Mouse (Mus musculus) layer of hippocampus, adult 9-11 months (tissue): ENCODE measurements around the gene Dapk3.
A peak's percentile ranks its signal among the peaks of the same experiment; 100 is the strongest.
"Not testable (repeated sequence)": the region's sequence is repeated elsewhere in the genome, so short reads cannot be mapped to it uniquely, and the experiment has no call there.

ENCODE experiments used
- DNase-seq: peaks from one replicate; pipeline ENCODE4 v3.0.0; 2022

Gene Dapk3

DNA sequence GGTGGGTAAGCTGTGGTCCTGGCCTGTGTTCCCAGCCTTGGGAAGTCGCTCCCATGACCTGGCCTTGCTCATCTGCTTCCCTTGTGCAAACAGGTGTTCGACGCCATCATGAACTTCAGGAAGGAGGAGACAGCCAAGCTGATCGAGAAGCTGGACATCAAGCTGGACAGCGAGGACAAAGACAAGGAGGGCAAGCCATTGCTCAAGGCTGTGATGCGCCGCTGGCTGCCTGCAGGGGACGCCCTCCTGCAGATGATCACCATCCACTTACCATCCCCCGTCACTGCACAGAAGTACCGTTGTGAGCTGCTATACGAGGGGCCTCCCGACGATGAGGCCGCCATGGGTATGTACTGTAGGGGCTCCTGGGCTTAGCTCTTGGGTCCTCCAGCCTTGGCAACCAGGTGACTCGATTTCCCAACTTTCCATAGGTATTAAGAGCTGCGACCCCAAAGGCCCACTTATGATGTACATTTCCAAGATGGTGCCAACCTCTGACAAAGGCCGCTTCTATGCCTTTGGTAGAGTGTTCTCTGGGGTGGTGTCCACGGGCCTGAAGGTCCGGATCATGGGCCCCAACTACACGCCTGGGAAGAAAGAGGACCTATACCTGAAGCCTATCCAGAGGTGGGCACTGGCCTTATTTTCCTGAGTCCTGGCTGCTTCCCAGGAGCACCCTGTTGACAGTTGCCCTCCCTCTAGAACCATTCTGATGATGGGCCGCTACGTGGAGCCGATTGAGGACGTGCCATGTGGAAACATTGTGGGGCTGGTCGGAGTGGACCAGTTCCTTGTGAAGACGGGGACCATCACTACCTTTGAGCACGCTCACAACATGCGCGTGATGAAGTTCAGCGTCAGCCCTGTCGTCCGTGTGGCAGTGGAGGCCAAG is 3.1 kb upstream of the Dapk3 start:
- no peak for DNase-seq

DNA sequence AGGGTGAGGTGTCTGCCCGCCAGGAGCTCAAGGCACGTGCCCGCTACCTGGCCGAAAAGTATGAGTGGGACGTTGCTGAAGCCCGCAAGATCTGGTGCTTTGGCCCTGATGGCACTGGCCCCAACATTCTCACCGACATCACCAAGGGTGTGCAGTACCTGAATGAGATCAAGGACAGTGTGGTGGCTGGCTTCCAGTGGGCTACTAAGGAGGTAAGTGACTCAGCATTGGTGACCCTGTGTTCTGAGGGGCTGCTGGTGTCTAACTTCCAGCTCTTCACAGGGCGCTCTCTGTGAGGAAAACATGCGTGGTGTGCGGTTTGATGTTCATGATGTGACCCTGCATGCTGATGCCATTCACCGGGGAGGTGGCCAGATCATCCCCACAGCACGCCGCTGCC is 1.9 kb upstream of the Dapk3 start:
- no peak for DNase-seq

DNA sequence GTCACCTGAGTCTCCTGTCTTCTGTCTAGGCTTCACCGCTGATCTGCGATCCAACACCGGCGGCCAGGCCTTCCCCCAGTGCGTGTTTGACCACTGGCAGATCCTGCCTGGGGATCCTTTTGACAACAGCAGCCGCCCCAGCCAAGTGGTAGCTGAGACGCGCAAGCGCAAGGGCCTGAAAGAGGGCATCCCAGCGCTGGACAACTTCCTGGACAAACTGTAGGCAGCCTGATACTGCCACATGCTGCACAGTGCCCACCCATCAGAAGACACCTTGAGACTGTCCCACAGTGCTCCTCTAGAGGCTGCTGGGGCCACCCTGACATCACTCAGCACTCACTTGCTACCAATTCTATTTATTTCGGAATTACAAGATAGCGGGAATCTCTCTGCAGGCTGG is 945 bp upstream of the Dapk3 start:
- not testable (repeated sequence) for DNase-seq

DNA sequence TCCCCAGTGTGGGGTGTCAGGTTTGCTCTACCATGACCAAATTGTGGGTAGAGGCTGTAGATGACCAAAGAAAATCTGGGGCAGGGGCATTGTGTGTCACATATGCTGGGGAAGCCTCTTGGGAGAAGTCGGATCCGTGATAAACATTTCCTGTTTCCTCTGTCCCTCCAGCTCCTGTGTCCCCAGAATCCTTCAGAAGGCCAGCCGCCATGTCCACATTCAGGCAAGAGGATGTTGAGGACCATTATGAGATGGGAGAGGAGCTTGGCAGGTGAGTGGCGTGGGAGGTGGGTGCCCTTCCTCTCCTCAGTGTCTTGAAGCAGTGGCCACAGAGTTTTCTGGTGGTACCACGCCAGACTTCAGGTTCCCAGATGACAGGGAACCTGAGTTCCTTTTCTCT is 1.0 kb downstream of the Dapk3 start, which contains the start of gene 4930442H23Rik:
Gene 4930442H23Rik (minus strand): TSS at position 45 of the 400 bp plus-strand sequence.
- DNase-seq: no peak

DNA sequence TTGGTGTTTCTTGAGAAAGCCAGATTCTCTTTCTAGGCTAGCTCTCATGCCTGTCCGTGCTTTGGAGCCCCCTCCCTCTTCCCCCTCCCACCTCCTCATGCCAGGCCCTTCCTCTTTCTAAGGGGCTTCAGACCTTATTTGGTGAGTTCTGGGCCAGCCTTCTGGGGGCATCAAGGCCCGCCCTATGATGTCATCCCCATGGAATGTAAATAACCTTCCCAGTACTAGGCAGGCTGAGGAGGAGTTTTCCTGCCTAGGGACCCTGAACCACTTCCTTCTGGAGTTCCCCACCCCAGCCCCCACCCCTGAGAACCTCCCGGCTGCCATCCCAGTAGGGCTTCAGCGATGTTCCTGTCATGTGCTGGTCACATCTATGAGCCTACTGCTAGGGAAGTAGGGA is 2.0 kb downstream of the Dapk3 start:
- no peak for DNase-seq

DNA sequence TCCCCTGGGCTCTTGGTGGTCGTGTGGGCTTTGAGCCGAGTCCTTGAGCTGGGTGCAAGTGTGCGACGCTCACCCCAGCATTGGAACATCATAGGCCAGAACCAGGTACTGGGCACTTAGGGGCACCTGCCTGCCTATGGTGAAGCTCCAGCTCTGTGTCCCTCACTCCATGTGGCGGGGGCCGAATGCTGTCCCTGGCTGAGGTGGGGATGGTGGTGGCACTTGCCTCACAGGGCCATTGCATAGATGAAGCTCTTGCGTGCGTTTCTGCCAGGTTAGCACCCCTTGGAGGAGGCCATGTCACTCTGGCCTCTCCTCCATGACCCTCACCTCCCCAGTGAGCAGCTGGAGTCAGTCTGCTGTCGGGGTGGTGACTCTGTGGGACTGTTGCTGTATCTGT is 4.4 kb downstream of the Dapk3 start:
- DNase-seq: no peak

DNA sequence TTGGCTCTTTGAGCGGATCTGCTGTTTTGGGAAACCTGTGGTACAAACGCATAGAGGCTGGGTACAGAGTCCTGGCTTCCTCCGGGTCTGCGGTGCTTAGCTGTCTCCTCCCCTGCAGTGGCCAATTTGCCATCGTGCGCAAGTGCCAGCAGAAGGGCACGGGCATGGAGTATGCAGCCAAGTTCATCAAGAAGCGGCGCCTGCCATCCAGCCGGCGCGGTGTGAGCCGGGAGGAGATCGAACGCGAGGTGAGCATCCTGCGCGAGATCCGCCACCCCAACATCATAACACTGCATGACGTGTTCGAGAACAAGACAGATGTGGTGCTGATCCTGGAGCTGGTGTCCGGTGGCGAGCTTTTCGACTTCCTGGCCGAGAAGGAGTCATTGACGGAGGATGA is 7.0 kb downstream of the Dapk3 start:
- no peak for DNase-seq

DNA sequence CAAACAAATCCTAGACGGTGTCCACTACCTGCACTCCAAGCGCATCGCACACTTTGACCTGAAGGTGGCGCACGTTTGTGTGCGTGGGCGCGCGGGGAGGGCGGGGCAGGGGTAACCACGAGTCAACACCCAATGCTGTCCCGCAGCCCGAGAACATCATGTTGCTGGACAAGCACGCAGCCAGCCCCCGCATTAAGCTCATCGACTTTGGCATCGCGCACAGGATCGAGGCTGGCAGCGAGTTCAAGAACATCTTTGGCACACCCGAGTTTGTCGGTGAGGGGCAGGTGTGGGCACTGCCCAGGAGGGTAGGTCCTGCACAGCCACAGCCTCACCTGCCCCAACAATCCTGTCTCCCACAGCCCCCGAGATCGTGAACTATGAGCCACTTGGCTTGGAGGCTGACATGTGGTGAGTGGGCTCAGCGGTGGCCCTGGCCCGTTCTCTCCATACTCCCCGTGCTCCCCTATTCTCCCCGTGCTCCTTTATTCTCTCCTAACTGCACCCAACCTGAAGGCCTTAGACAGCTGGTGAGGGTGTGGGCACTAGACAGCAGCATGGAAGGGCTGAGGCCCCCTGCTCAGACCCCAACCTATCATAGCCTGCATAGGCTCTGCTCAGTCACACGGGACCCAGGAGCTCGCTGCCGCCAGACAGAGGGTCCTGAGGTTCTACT is 7.6 kb downstream of the Dapk3 start:
- DNase-seq: no peak

DNA sequence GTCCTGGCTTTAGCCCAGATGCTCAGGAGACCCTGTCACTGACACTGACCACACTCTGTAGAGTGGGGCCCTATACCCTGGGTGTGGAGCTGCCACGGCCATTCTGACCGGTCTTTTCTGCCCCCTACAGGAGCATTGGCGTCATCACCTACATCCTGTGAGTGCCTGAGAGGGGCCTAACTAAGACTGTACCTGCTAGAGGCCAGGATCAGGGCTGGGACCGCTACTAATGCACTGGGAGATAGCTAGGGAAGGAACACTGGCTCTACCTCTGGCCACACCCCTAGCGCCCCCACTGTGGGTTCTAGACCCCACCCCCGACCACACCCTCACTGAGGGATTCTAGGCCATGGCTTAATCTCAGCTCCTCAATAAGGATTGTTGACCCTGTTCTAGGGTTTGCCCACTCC is 8.1 kb downstream of the Dapk3 start:
- no peak for DNase-seq

DNA sequence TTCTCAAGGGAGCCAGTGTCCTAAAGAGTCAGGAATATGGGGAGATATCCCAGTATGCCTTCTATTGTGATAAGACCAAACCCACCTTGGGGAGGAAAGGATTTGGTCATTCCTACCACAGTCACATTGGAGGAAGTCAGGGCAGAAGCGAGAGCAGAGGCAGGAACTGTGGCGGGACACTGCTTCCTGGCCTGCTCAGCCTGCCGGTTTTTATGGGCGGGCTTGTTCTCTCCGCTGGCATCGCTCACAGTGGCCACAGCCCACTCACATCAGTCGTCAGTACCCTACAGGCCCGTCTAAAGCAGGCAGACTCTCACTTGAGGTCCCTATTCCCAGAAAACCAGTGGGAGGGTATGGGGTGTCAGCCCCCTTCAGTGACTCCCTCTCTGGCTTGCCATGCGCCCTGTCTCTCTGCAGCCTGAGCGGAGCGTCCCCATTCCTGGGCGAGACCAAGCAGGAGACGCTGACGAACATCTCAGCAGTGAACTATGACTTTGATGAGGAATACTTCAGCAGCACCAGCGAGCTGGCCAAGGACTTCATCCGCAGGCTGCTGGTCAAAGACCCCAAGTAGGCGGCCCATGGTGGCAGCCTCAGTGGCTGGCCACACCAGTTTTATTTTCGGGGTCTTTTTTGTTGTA is 8.7 kb downstream of the Dapk3 start:
- DNase-seq: no peak

DNA sequence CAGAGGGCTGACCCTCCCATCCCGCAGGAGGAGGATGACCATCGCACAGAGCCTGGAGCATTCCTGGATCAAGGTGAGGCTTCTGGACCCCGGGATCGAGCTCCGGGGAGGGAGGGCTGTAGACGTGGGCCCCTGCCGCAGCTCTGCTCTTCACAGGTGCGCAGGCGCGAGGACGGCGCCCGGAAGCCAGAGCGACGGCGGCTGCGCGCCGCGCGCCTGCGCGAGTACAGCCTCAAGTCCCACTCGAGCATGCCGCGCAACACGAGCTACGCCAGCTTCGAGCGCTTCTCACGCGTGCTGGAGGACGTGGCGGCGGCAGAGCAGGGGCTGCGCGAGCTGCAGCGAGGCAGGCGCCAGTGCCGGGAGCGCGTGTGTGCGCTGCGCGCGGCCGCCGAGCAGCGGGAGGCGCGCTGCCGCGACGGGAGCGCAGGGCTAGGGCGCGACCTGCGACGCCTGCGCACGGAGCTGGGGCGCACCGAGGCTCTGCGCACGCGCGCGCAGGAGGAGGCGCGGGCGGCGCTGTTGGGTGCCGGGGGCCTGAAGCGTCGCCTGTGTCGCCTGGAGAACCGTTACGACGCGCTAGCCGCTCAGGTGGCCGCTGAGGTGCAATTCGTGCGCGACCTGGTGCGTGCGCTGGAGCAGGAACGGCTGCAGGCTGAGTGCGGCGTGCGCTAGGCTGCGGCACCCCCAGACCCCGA is 9.6 kb downstream of the Dapk3 start:
- peak; percentile 93 for DNase-seq

DNA sequence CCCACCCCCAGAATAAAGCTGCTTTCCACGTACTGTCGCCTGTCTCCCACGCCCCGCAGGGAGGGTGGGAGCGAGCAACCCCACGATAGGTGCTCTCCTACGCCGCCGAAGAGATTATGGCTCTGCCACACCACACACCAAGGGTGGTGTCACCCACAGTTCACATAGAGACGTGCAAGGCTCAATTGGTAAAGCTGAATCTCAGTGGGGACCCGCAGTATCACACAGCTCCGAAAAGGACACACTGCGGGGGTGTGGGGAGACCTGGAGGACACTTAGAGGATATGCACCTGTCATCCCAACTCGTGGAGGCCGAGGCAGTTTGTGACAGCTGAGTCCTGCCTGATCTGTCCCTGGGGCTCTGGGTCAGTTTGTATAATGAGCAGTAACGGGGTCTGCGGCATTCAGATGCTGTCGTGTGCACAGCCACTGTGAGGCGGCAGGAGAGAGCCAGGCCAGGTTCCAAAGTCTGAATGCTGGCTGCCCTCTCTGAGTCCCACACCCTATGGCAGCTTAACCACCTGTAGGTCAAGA is 10.2 kb downstream of the Dapk3 start:
- DNase-seq: no peak

DNA sequence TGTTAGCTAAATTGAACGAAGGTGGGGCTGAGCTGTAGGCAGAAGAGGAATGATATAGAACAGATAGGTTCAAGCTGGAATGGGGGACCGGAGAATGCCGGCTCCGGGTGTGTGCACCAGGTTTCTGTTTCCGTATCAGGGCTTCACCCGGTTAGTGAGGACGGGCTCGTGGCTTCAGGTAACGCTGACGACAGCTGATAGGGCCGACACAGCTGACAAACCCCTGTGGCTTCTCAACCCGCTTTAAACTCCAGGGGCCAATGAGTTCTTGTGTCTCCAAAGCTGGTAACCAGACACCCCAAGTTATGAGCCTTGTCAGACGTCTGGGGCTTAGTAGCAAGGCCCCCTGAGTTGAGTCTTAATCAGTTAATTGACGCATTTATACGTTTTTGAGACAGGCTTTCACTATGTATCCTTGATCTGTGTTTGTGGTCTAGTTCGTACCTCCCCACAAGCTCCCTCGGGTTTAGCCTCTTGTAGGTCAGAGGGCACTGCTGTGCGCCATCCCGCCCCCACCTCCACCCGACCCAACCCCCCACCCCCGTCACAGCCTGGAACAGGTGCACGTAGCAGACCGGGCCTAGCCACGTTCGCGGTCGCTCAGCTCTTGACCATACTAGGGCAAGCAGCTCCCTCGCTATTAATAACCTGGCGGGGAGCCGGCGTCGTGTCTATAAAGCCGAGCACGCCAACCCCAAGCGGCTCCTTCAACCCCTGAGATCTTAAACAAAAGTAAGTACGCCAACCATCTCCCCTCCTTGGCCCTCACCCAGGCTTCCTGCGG is 11.4 kb downstream of the Dapk3 start:
- DNase-seq: no peak

DNA sequence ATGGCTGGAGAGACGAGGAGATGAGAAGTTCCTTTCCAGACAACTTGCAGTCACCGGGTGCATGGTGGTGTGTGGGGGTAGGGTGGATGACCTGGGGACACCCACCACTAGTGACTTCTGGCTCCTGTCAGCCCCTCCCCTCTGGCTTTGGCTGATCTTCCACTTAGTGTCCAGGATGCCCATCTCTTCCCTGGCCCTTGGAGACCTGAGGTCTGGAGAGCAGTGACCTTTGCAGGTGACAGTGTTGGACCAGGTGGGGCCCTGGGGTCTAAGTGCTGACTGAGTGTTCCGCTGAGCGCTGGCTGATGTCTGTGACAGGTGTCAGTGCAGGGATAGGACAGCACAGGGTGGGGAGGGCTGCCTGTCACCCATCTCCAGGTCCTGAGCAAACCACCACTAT is 12.5 kb downstream of the Dapk3 start:
- DNase-seq: no peak

DNA sequence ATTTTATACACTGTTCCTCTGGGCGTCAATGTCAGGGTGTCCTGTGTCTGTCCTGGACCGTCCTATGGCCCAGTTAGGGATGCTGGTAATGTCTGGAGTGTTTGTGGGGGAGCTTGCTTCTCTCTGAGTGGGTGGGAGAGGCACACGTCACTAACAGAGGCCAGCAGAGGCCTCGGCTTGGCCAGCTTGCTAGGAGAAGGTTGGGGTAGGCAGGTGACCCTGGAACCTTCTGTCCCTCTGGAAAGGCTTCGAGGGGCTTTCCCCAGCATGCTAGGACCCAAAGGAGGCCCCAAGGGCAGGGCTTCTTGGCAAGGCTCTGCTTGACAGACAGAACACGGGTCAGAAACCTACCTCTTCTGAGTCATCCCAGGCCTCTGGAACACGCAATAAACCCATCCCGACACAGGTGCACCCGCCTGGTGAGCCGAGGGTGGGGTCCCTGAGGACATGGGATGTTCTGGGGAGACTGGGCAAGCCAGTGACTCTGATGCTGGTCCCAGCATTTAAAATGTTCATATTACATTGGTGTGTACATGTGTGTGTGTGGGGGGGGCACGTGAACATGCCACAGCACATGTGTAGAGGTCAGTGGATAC is 13.8 kb downstream of the Dapk3 start:
- DNase-seq: no peak

DNA sequence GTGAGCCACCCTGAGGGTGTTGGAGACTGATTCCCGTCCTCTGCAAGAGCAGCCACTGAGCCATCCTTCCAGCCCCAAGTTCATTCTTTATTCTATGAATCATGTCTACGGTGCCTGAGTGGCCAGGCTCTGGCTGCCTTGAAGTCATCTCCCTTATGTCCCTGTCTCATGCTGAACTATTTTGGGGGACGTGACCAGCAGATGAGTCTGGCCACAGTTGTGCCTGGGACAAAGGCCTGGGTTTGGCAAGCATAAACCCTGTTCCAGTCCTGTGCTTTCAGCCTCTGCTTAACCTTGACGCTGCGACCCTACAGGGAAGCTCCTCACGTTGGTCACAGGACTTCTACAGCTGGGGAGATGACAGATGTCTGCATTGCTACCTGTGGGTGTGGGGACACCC is 14.5 kb downstream of the Dapk3 start:
- no peak for DNase-seq

DNA sequence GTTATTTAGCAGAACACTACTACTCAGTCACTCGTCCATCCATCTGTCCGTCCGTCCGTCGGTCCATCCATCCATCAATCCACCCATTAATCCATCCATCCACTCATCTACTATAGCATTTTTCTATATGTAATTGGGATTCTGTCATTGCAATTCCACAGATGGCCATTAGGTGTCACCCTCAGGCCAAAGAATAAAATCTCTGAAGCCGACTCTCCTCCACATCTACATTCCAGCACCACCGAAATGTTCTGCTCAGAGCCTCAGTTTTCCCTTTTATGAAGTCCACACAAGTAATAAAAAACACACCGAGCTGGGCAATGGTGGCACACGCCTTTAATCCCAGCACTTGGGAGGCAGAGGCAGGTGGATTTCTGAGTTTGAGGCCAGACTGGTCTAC is 15.4 kb downstream of the Dapk3 start:
- no peak for DNase-seq

DNA sequence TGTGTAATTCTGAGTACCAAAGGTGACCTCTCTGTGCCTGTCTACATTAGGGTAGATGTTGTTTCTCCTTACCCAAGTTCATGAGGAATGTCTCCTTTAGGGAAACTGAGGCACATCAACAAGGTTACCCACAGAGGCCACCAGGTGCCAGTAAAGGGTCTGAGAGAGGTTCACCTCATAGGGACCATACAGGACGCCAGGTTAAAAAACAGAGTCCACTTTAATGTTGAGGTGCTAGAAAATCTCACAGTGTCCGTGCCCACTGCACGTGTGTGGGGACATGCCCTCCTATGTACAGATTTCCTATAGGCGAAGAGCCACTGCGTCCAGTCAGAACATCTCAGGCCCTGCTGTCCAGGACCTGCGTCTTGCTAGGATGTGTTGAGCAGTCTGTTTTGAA is 16.2 kb downstream of the Dapk3 start:
- no peak for DNase-seq

DNA sequence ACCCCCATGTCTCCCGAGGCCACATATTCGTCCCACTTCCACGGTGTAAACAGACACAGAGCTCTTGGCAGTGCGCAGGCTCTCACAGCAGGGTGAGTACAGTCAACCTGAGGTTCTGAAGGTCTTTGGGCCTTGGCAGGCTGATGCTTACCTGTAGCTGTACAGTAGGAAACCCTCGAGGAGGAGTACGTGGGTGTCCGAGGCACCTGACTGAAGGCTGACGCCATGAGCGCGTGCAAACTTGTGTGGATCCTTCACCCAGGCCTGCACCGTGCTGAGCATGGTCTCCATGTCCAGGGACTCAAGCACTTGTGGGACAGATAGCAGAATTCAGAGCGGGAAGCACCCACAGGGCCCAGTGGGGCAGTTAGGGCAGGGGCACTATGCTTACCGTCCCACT is 17.3 kb downstream of the Dapk3 start:
- DNase-seq: no peak

DNA sequence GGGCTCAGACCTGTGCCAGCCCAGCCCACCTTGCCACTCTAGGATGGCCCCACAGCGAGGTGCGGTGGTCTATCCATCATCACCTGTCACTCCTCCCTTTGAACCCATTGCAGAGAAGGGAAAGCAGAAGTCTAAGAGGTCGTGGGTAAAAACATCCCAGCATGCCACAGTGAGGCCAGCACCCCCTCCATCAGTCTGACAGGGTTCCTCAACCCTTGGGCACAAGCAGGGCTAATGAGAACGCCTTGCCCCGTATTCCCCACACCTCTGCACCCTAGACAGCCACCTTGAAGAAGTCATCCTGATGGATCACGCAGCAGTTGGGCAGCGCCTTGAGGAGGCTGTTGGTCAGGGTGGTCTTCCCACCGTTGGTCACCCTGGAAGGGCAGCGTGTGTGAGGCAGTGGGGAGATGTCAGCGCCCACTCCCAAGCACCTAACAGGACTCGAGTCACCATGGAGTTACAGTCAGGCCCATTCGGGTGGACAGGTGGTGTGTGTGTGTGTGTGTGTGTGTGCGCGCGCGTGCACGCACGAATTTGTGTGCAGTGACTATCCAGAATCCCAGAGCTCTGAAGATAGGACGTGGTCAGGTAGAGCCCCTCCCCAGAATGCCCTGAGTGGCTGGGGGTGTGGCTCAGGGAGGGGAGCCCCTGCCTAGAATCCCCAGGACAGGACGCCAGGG is 17.9 kb downstream of the Dapk3 start:
- no peak for DNase-seq
